Mouse (Mus musculus) MEL (cell line): ENCODE measurements at regions not wholly inside any gene's neighbourhood (a gene's known extent, or its start where the extent isn't known, plus 50 kb on each side); places are given as distances from the start of the nearest gene placed in this dataset.
A peak's percentile ranks its signal among the peaks of the same experiment; 100 is the strongest.

Source experiments
- CTCF ChIP-seq, 3 experiments: IDR thresholded peaks in 2 of 3; conservative IDR thresholded peaks in 1 of 3; 2 replicates each; pipeline ENCODE4 v1.5.1; 2011 to 2012; ENCODE audit warnings: low read length in 3 of 3, low read depth in 2 of 3, mild to moderate bottlenecking in 2 of 3, improper control_type of control experiment in 1 of 3, inconsistent platforms in 1 of 3, mixed read lengths in 1 of 3, moderate library complexity in 1 of 3; ENCODE audit not compliant: control insufficient read depth in 1 of 3, insufficient read depth in 1 of 3, poor library complexity in 1 of 3, severe bottlenecking in 1 of 3
- EP300 ChIP-seq, 2 experiments: IDR thresholded peaks; 2 replicates each; pipeline ENCODE4 v1.6.1; 2011; ENCODE audit warnings: improper control_type of control experiment in 2 of 2, low read length in 2 of 2, low read depth in 1 of 2, mild to moderate bottlenecking in 1 of 2
- JUND ChIP-seq: IDR thresholded peaks from 2 replicates; pipeline ENCODE4 v1.6.1; 2011; ENCODE audit warnings: low read depth, mild to moderate bottlenecking, improper control_type of control experiment, low read length
- MAX ChIP-seq: IDR thresholded peaks from 2 replicates; pipeline ENCODE4 v1.6.1; 2011; ENCODE audit warnings: low read length, improper control_type of control experiment
- MXI1 ChIP-seq: IDR thresholded peaks from 2 replicates; pipeline ENCODE4 v1.6.1; 2011; ENCODE audit warnings: mild to moderate bottlenecking, low read depth, low read length, improper control_type of control experiment
- NELFE ChIP-seq: IDR thresholded peaks from 2 replicates; pipeline ENCODE4 v1.6.1; 2011; ENCODE audit warnings: low read depth, low read length, improper control_type of control experiment
- POLR2A ChIP-seq, 2 experiments: IDR thresholded peaks; 2 replicates each; pipeline ENCODE4 v1.6.1; 2011 to 2012; ENCODE audit warnings: low read length in 2 of 2, mild to moderate bottlenecking in 2 of 2, control low read depth in 1 of 2, improper control_type of control experiment in 1 of 2, low read depth in 1 of 2, moderate library complexity in 1 of 2; ENCODE audit not compliant: control insufficient read depth in 1 of 2, insufficient read depth in 1 of 2, poor library complexity in 1 of 2
- TAL1 ChIP-seq: IDR thresholded peaks from 2 replicates; pipeline ENCODE4 v1.6.1; 2012; ENCODE audit warnings: mild to moderate bottlenecking, inconsistent platforms, low read length, moderate library complexity, mixed read lengths
- USF2 ChIP-seq, 2 experiments: IDR thresholded peaks; 2 replicates each; pipeline ENCODE4 v1.6.1; 2011 to 2012; ENCODE audit warnings: improper control_type of control experiment in 2 of 2, low read length in 2 of 2, borderline replicate concordance in 1 of 2, inconsistent platforms in 1 of 2, low read depth in 1 of 2, mild to moderate bottlenecking in 1 of 2; ENCODE audit not compliant: insufficient read depth in 1 of 2

DNA sequence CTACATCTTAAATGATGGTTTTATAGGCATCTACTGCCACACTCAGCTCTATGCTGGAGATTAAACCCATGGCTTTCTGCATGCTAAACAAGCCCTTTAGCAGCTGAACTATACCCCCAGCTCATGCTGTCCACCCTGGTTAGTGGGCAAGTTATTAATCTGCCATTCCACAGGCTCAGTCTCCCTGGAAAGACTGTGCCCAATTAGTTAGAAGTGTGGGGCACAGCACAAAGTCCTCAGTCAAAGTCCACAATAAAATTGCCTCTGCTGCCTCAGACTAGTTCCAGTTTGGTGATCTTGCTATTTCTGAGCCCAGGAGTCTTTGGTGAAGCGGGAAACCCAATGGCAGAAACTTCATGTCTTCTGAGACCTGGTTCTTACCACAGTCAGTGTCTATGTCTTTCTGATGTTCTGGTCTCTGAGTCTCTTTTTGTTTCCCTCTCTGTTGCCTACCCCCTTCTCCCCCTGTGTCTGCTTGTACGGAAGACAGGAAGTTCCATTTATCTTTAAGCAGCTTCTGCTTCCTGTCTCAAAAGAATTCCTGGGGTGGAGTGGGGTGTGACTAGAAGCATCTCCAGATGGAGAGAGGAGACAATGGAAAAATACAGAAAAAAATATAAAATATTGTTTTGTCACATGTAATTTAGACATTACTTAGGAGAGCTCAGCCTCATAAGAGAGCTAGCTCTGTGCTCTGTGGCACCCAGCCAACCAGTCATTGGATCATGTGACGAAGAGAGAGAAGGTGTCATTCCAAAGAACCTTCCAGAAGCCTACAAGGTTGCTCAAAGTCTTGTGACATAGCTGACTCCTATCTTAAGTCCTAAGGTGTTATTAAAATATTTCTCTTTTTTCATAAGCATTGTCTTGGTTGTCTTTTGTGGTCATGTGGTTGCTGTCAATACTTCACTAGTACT, 133.3 kb upstream of the Max start:
- TF ChIP-seq MAX (no peak), EP300 (IDR thresholded peaks at IDR 0.05; ENCODE audit: low read depth in 1 of 2, low read length in 2 of 2) (no peak), NELFE (no peak), MXI1 (no peak), JUND (no peak), TAL1 (peak; percentile 97), POLR2A (IDR thresholded peaks at IDR 0.05; ENCODE audit: control insufficient read depth in 1 of 2, insufficient read depth in 1 of 2, low read depth in 1 of 2, low read length in 2 of 2, poor library complexity in 1 of 2) (peak in 1 of 2 experiments; percentile 65; a peak in 2 of 4 replicates), CTCF (IDR thresholded peaks at IDR 0.05 in 2 of 3, conservative IDR thresholded peaks at IDR 0.05 in 1 of 3; ENCODE audit: control insufficient read depth in 1 of 3, insufficient read depth in 1 of 3, low read depth in 2 of 3, low read length in 3 of 3, poor library complexity in 1 of 3, severe bottlenecking in 1 of 3) (no peak), USF2 (IDR thresholded peaks at IDR 0.05; ENCODE audit: borderline replicate concordance in 1 of 2, insufficient read depth in 1 of 2, low read depth in 1 of 2, low read length in 2 of 2) (no peak)
